Mouse (Mus musculus) liver, postnatal 0 days (tissue): ENCODE data around the gene Creg2. TPM values are rescaled to one million over a fixed set of nuclear protein-coding genes. Genes with fewer than 3 reads are reported as not detected.

ENCODE experiments used
- ATAC-seq: fragments of 200-750 bp; cut with Nextera tagmentation; 2 replicates; pipeline ENCODE4 v1.8.0; 2017; ENCODE audit warnings: mild to moderate bottlenecking, moderate library complexity
- DNase-seq: peaks from one replicate; pipeline ENCODE4 v3.0.0-alpha.2; 2016
- H3K27ac ChIP-seq: fragments of 300-500 bp; sonication (generic); 2 replicates; pipeline ENCODE4 v1.5.1; 2014; ENCODE audit warnings: antibody characterized with exemption, moderate library complexity, mild to moderate bottlenecking, low read depth
- H3K27me3 ChIP-seq: fragments of 300-500 bp; sonication (generic); 2 replicates; pipeline ENCODE4 v1.6.1; 2014; ENCODE audit warnings: low read length, control low read depth, mixed read lengths; ENCODE audit not compliant: insufficient read depth
- H3K36me3 ChIP-seq: fragments of 300-500 bp; sonication (generic); replicated peaks from 2 replicates; pipeline ENCODE4 v1.6.1; 2014; ENCODE audit warnings: mild to moderate bottlenecking, control low read depth, low read length, moderate library complexity, mixed read lengths; ENCODE audit not compliant: insufficient read depth
- H3K4me1 ChIP-seq: fragments of 300-500 bp; sonication (generic); 2 replicates; pipeline ENCODE4 v1.6.1; 2014; ENCODE audit warnings: antibody characterized with exemption, mild to moderate bottlenecking, control low read depth; ENCODE audit not compliant: insufficient read depth
- H3K4me2 ChIP-seq: fragments of 300-500 bp; sonication (generic); 2 replicates; pipeline ENCODE4 v1.6.1; 2014; ENCODE audit warnings: low read depth, mild to moderate bottlenecking, low read length, moderate library complexity, mixed read lengths
- H3K4me3 ChIP-seq: fragments of 300-500 bp; sonication (generic); 2 replicates; pipeline ENCODE4 v1.5.1; 2014; ENCODE audit warnings: low read depth, low read length
- H3K9ac ChIP-seq: fragments of 300-500 bp; sonication (generic); replicated peaks from 2 replicates; pipeline ENCODE4 v1.6.1; 2014; ENCODE audit warnings: mild to moderate bottlenecking, moderate library complexity
- H3K9me3 ChIP-seq: fragments of 300-500 bp; sonication (generic); 2 replicates; pipeline ENCODE4 v1.6.1; 2016; ENCODE audit warnings: mild to moderate bottlenecking, control low read depth, low read length, mixed read lengths
- CTCF ChIP-seq: sonication (generic); IDR thresholded peaks from 2 replicates; pipeline ENCODE4 v1.5.1; 2016; ENCODE audit warnings: antibody characterized with exemption, low read depth
- EP300 ChIP-seq: IDR thresholded peaks from 2 replicates; pipeline ENCODE4 v1.6.1; 2016; ENCODE audit warnings: antibody characterized with exemption, low read depth, mild to moderate bottlenecking
- WGBS: fragments of 180-500 bp; shearing (Covaris S2); extraction: QIAGEN DNeasy Blood & Tissue Kit; methylation state at CpG from one replicate; pipeline ENCODE4 v1.1.7; 2014; ENCODE audit not compliant: insufficient replicate concordance; 5-methylcytosine and 5-hydroxymethylcytosine counted together
- polyA plus RNA-seq: library from polyadenylated mRNA; unstranded; fragments of >200 nt; fragmentation: Nextera tagmentation; extraction: Ambion mirVana; gene quantifications from 2 replicates; pipeline ENCODE4 v1.2.1, GENCODE M21; 2015

Gene Creg2
- not detected in 2 replicates for polyA plus RNA-seq

DNA sequence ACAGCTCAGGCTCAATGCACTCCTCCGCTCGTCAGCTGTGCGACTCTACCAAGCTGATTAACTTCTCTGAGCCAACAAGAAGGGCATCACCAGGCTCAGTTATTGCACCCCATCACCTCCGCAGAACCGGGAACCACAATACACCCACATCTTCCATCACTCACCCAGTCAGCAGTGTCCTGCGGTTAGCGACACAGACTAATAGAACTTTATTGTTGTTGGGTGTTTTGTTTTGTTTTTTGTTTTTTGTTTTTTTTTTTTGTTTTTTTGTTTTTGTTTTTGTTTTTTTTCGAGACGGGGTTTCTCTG lies at the start of gene Creg2:
Creg2 (minus strand) TSS at position 234 of the 308 bp plus-strand sequence.
- ATAC-seq, result no peak
- no peak within 1 kb of the TSS for H3K27ac ChIP-seq
- peaks cover 35% of the 10 kb centered on the region for H3K27me3 ChIP-seq
- H3K36me3 ChIP-seq, result no peaks in the 10 kb centered on the region
- DNase-seq, result no peak
- no peaks in the 10 kb centered on the region for H3K9me3 ChIP-seq
- peak within 1 kb of the TSS; percentile 11; the same call in 1 of the 2 replicates for H3K9ac ChIP-seq
- 35% methylated on average over 9 of the region's 9 CpGs for WGBS
- TF ChIP-seq EP300, result no peak
- TF ChIP-seq CTCF, result no peak
- H3K4me3 ChIP-seq, result peak within 1 kb of the TSS; percentile 48
- peak within 1 kb of the TSS; percentile 82 for H3K4me2 ChIP-seq
- peaks cover 9% of the 10 kb centered on the region for H3K4me1 ChIP-seq

DNA sequence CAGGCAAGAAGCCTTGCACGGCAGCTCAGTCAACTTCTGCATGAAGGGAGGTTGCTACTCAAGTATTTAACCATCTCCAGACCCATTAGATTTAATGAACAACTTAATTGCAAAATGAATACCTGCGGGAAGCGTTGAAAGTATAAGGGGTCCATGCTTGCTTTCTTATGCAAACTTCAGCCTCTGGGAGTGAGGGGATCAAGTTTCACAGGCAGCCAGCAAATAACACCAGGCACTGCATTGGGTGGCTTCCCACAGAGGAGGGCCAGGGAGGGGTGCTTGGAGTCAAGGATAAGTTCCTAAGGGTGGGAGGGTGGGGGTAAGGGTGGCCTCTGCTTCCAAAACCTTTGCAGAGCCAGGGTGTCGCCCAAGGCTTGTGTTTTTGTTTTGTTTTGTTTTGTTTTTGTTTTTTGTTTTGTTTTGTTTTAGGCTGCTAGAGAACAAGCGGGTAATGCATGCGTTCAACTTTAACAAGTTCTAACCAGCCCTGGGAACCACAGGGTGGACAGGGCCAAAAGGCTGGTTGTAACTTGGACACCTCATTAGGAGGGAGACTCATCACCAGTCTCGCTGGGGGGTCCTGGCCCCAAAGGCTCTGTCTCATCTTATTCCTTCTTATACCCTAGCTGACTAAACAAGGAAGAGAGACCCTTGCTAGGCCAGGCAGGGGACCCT lies 49.5 kb upstream of the Creg2 start:
- no peak for ATAC-seq
- H3K9ac ChIP-seq, result no peak overlapping the region
- TF ChIP-seq EP300 (no peak), CTCF (no peak)
- DNase-seq, result no peak
- no peak overlapping the region for H3K4me3 ChIP-seq
- H3K4me1 ChIP-seq, result peaks cover 2% of the 10 kb centered on the region; the same call in 1 of the 2 replicates
- H3K36me3 ChIP-seq, result no peaks in the 10 kb centered on the region
- H3K4me2 ChIP-seq, result no peak overlapping the region
- no peak overlapping the region for H3K27ac ChIP-seq
- no peaks in the 10 kb centered on the region for H3K9me3 ChIP-seq
- 59% methylated on average over 7 of the region's 7 CpGs for WGBS
- no peaks in the 10 kb centered on the region for H3K27me3 ChIP-seq

GRCm38 (mm10) chr1:39698456-39698855 lies 47.2 kb upstream of the Creg2 start:
- TF ChIP-seq CTCF (no peak), EP300 (no peak)
- H3K4me2 ChIP-seq, result no peak overlapping the region
- H3K4me1 ChIP-seq, result peaks cover 9% of the 10 kb centered on the region
- ATAC-seq (peak; percentile 47; the same call in 1 of the 2 replicates), DNase-seq (no peak)
- no peaks in the 10 kb centered on the region for H3K9me3 ChIP-seq
- H3K27ac ChIP-seq, result no peak overlapping the region; the same call in 1 of the 2 replicates
- H3K4me3 ChIP-seq, result no peak overlapping the region
- WGBS, result 77% methylated on average over 6 of the region's 6 CpGs
- no peak overlapping the region for H3K9ac ChIP-seq
- no peaks in the 10 kb centered on the region for H3K36me3 ChIP-seq
- no peaks in the 10 kb centered on the region for H3K27me3 ChIP-seq

GRCm38 (mm10) chr1:39695198-39695597 lies 43.9 kb upstream of the Creg2 start:
- ATAC-seq (peak; percentile 62), DNase-seq (no peak)
- 35% methylated on average over 4 of the region's 4 CpGs for WGBS
- no peak for TF ChIP-seq CTCF
- TF ChIP-seq EP300, result no peak
- Histone ChIP-seq H3K36me3 (no peaks in the 10 kb centered on the region), H3K27ac (peak overlapping the region; percentile 35; the same call in 1 of the 2 replicates), H3K27me3 (no peaks in the 10 kb centered on the region), H3K9me3 (no peaks in the 10 kb centered on the region), H3K4me1 (peaks cover 9% of the 10 kb centered on the region), H3K4me3 (no peak overlapping the region), H3K4me2 (no peak overlapping the region), H3K9ac (no peak overlapping the region)

GRCm38 (mm10) chr1:39694756-39695155 lies 43.5 kb upstream of the Creg2 start:
- Histone ChIP-seq H3K27ac (no peak overlapping the region), H3K27me3 (no peaks in the 10 kb centered on the region), H3K36me3 (no peaks in the 10 kb centered on the region), H3K4me2 (no peak overlapping the region), H3K9me3 (no peaks in the 10 kb centered on the region), H3K4me3 (no peak overlapping the region), H3K9ac (no peak overlapping the region), H3K4me1 (peaks cover 7% of the 10 kb centered on the region)
- TF ChIP-seq CTCF (no peak), EP300 (no peak)
- ATAC-seq, result no peak
- DNase-seq, result no peak
- 57% methylated on average over 7 of the region's 7 CpGs for WGBS

- TF ChIP-seq EP300, result no peak
- TF ChIP-seq CTCF, result no peak
- H3K4me3 ChIP-seq, result no peak overlapping the region
- H3K27me3 ChIP-seq, result no peaks in the 10 kb centered on the region
- no peak overlapping the region for H3K27ac ChIP-seq
- WGBS, result 75% methylated on average over 3 of the region's 3 CpGs
- DNase-seq (no peak), ATAC-seq (no peak)
- H3K9ac ChIP-seq, result no peak overlapping the region
- H3K4me1 ChIP-seq, result peaks cover 7% of the 10 kb centered on the region
- no peak overlapping the region for H3K4me2 ChIP-seq
- H3K9me3 ChIP-seq, result no peaks in the 10 kb centered on the region
- H3K36me3 ChIP-seq, result no peaks in the 10 kb centered on the region
Measured at GRCm38 (mm10) chr1:39691974-39692373, 40.7 kb upstream of the Creg2 start.
